Mouse (Mus musculus) left cerebral cortex, postnatal 14 days (tissue): ENCODE measurements around the gene Adk. TPM values are rescaled to one million over a fixed set of nuclear protein-coding genes. Genes with fewer than 3 reads are reported as not detected.
"Not testable (repeated sequence)": the region's sequence is repeated elsewhere in the genome, so short reads cannot be mapped to it uniquely, and the experiment has no call there.

ENCODE experiments used
- DNase-seq, 2 experiments: peaks; one replicate each; pipeline ENCODE4 v3.0.0; 2021 to 2022; ENCODE audit warnings: low spot score in 2 of 2, mixed read lengths in 1 of 2
- intact Hi-C: fragments of 180-260 bp; cut with DNase I; formaldehyde crosslinking; loops from one replicate; pipeline ENCODE4 v1.15.1; 2025
- total RNA-seq, 2 experiments: library from RNA; stranded (reverse); gene quantifications; 2 replicates each; pipeline ENCODE4 v1.2.3; 2021

Gene Adk
- total RNA-seq, 2 experiments from 2014 or later, result 69.5 to 77.7 TPM

DNA sequence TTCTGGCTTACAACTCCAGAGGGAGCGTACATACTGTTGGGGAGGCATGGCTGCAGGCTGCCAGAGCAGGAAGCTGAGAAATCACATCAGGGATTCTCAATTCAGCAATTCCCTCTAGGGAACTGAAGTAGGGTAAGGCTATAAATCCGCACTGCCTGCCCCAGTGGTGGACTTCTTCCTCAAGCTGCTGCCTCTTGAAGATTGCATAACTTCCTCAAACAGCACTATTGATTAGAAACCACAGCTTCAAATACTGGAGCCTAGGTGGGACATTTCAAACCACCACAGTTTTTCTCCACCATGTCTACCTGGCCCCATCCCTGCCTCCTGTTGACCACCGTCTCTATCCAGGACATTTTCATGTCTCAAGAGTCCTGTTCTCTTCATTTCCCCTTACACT, 38.0 kb downstream of the Adk start:
- no peak for DNase-seq
- intact Hi-C loops, result no loop called here

DNA sequence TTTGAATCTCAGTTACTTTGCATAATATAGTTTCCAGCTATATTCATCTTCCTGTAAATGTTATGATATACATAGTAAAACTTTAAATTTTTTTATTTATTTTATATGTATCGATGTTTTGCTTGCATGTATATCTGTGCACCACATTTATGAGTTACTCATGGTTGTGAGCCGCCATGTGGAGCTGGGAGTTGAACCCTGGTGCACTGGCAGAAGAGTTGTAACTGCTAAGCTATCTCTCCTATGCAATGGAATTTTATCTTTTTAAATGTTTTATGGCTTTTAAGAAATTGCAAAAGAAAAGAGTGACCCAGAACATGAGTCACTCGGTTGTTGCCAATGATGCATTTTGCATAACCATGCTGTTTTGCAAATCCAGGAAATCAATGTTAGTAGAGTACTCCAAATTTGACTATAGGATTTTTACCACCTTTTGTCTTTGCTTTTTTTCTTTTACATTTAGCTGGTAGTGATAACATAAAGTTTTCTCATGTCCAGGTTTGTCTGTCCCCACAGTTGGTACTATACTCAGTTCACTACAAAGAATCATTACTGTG, 38.6 kb downstream of the Adk start:
- DNase-seq, result no peak
- intact Hi-C loops, result no loop called here

DNA sequence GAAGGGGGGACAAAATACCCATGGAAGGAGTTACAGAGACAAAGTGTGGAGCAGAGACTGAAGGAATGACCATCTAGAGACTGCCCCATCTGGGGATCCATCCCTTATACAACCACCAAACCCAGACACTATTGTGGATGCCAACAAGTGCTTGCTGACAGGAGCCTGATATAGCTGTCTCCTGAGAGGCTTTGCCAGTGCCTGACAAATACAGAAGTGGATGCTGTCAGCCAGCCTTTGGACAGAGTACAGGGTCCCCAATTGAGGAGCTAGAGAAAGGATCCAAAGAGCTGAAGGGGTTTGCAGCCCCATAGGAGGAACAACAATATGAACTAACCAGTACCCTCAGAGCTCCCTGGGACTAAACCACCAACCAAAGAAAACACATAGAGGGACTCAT, 41.8 kb downstream of the Adk start:
- intact Hi-C loops, DNase-seq: not testable (repeated sequence)

DNA sequence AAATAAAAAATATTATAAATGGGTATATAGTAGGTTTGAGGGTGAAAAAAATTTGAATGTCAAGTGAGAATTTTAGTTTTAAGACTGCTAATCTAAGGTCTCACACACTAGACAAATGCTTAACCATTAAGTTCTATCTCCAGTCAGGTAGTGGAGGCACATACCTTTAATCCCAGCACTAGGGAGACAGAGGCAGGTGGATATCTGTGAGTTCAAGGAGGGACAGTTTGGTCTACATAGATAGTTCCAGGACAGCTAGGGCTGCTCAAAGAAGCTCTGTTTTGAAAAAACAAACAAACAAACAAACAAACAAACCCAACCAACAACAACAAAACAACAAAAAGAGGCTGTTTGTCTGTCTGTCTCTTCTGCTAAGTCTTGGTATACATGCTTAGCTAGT, 43.9 kb downstream of the Adk start:
- DNase-seq, result no peak
- intact Hi-C loops, result no loop called here

DNA sequence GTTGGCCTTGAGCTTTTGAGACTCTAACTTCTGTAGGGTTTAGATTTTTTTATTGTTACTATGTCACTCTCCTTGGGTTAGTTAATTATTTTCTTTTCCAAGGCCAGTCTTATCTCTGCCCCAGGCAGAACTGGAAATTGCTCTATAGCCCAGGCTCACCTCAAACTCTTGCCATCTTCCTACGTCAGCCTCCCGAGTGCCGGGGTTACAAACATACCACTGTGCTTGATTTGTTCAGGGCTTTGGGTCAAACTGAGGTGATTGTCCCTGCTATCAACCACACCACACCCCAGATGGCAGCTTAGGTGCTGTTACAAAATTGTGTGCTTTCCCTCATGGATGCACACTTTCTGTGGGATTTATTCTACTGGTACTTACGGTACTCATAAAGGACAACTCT, 44.3 kb downstream of the Adk start:
- intact Hi-C loops, result no loop called here
- DNase-seq, result no peak

DNA sequence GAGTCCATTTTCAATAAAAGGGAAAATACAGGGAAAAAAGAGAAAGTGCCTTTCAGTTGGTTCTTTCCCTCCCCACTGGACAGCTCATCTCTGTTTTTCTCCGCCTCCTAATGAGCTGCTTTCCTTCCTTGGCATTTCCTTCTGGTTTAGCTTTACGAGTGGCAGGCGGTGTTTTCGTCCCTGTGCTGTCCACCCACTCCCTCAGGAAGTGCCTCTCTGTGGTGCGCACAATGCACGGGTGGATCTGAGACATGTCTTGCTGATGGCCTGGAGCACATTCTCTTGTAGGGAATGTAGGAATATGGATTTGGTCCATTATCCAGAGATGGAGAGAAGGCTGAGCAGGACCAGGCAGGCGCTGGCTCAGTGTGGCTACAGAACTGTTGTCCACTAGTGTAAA, 47.0 kb downstream of the Adk start:
- peak; percentile 35 to 45 for DNase-seq
- intact Hi-C loops, result no loop called here

DNA sequence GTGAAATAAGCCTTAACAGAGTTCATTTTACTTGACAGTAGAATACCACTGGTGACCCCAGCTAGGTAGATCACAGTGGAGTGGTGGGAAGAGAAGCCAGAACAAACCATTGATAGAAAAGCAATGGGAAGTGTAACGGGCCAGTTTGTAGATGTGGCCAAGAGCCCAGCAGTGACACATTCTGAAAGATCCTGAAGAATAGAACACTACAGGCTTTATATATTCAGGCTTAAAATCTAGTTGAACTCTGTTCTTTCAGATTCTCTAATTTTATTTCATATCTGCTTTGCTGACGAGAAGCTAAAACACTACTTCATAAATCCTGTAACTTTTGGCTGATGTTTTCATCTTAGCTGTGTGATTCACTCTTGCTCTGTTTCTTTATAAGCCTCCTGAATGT, 48.5 kb downstream of the Adk start:
- no peak for DNase-seq
- intact Hi-C loops, result no loop called here

DNA sequence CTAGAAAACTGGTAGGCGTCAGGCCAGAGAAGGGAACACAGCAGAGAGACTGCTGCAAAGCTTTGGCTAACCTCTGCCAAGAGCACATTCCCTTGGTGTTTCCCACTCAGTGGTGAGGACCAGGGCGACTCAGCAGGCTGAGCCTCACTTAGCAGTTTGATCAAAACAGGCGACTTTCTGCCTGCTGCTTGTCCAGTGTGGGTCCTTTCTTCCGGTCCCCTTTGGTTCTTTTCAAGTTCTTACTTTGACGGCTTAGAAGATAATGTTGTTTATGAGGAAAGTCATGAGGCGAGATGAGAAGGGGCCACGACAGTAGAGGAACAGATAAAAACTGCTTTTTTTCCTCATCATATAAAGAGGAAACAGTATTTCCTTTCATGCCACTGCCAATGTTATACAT, 49.2 kb downstream of the Adk start:
- intact Hi-C loops, result no loop called here
- DNase-seq, result no peak

DNA sequence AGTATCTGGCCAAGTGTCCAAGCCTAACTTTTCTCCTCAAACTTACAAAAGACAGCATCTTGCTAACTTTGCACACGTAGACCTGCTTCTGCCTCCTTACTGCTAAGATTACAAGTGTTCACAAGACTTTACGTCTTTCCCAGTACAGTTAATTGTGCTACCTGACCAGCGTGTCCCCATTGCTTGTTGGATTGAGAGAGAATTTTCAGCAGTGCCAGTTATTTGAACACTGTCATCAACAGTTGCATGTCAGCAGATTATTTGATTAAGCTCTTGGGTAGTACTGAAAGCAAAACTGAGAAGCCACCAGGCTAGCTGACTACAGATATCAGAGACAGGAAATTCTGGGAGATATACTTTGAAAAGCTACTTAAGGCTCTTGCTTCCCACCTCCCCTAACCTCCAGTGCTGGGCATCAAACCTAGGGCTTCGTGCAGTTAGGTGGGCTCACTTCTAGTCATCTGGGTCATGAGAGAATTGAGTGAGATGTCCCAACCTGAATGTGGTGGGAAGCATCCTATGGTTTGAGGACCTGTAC, 50.4 kb downstream of the Adk start:
- DNase-seq, result no peak
- intact Hi-C loops, result no loop called here

DNA sequence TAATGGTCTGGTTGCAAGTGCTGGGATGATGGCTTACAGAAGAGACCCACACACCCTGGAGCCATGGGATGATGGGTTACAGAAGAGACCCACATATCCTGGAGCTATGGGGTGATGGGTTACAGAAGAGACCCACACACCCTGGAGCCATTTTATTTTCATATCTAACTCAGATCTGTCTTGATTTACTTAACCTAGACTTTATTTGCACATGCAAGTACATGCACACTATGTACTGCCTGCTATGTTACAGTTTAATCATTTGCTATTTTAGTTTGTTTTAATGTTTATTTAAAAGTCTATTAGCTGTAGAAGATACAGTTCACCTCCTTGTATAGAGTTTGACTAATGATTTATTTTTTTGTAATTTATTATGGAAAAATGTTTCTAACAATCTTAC, 52.7 kb downstream of the Adk start:
- no peak for DNase-seq
- intact Hi-C loops, result no loop called here

DNA sequence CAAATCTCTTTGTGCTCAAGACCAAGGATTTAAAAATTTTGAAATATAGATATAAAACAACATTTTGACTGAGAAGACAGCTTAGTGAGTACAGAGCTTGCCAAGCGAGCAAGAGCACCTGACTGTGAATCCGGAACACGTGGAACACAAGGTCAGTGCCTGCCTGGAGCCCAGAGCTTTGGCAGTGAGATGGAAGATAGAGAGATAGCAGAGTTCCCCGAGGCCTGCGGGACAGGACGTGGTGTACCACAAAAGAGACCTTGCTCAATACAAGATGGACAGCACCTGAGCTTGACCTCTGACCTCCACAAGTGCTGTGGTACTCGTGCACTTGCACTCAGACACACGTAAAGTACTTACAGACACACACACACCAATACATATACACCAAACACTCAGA, 54.2 kb downstream of the Adk start:
- intact Hi-C loops, result no loop called here

DNA sequence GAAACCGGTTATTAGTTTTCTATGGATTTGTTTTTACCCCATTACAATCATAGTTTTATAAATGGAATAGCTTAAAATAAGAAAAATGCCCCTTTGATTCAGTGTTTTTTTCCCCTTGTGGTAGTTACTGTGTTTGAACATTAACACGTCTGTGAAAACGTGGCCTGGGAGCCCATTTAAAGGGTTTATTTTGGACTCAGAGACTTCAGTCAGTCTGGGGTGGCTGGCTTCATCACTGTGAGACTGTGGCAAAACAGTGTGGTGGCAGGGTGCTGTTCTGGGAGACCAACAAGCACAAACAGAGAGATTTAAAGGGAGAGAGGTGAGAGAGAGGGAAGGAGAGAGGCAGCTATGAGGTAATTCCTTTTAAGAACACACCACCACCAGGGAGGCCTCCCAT, 55.2 kb downstream of the Adk start:
- intact Hi-C loops, result no loop called here

More for the DNA sequence above, 54.2 kb downstream of the Adk start:
- no peak for DNase-seq

DNA sequence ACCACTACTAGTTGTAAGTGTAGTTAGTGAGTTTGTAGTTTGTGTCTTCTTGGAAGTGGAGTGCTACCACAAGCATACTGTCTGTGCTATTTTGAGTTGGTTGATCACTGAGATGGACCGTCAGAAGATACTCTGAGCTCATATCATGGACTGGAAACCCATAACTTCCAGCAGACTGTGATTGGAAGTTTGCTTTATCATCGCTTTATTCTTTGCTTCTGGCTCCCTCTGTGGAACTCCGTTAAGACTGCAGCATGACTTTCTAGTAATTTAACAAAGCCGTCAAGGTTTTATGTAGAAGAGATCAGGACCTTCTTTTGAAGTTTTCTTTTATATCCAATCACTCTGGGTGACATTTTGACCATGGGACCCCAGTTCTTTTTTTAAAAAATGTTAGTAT, 58.1 kb downstream of the Adk start:
- peak in 1 of 2 experiments; percentile 23 for DNase-seq
- intact Hi-C loops, result loop anchor here (5.0 kb wide), 1 partner anchor 58 kb away; the partner anchor contains the start of genes Adk and Ap3m1

More for the DNA sequence above, 55.2 kb downstream of the Adk start:
- DNase-seq, result no peak

DNA sequence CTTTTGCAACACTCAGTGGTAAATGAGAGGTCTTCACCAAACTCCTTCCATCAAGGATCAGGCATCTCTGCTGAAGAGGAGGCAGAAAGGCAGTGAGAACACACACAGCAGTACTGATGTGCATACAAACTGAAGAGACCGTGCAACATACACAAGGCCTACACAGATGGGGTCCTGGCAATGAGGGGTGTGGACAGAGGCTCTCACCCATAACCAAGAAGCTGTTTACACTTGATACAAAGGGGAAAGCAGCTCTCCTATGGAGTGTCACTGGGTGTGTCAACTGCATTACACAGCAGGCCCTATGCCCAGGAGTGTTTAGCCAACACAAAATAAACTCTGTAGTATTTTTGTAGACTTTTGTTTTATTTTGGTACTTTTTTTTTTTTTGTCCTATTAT, 59.1 kb downstream of the Adk start:
- DNase-seq, result no peak
- intact Hi-C loops, result loop anchor here (5.0 kb wide), 1 partner anchor 59 kb away; the partner anchor contains the start of genes Adk and Ap3m1

DNA sequence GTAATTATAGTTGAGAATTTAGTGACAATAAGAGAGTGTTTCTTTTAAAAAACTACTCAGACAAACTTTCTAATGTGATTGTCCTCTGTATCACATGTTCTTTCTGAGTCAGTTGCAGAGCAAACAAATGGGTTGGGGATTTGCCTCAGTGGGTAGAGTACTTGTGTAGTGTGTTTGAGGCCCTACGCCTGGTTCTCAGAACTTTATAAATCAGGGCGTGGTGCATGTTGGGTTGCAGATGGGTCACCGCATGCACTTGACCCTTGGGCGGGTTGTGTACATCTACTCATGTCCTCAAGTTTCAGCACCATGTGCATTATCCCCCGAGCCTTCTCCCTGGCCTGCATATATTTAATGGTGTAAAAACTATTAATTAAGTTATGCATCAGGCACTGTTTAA, 59.8 kb downstream of the Adk start:
- no peak for DNase-seq
- intact Hi-C loops, result loop anchor here (5.0 kb wide), 1 partner anchor 60 kb away; the partner anchor contains the start of genes Adk and Ap3m1

DNA sequence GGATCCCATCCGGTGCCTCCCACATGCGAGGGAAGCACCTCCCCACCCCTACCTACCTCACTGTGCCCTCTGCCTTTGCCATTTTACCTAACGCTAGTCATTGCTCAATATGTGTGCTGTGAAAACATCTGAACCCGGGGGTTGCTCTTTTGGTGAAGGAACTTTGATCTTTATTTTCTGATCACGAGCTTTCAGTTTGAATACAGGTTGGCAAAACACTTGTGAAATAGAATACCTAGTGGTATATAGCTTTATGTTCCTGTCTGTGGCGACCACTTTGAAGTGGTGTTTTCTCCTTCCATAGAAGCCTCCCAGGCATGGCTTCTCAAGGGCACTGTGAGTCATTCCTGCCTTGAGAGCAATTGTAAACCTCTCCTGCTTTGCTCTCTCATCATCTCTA, 60.4 kb downstream of the Adk start:
- intact Hi-C loops, result loop anchor here (5.0 kb wide), 1 partner anchor 60 kb away; the partner anchor contains the start of genes Adk and Ap3m1
- no peak for DNase-seq

DNA sequence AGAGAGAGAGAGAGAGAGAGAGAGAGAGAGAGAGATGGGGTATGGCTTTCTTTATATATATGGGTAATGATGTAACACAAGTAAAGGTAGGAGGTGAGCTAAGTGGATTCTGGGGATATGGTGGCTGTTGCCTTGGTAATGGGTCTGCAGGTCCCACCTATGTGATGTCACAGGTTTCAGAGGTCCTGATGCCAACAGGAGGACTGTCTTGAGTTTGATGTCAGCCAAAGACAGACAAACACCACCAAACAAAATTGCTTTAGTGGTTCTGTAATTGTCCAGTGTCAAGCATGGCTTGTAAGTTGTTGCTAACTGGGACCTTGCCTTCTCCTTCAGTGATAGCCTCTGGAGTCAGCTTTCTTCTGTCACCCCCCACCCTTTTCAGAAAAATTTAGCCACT, 62.0 kb downstream of the Adk start:
- DNase-seq, result no peak
- intact Hi-C loops, result loop anchor here (5.0 kb wide), 1 partner anchor 62 kb away; the partner anchor contains the start of genes Adk and Ap3m1

DNA sequence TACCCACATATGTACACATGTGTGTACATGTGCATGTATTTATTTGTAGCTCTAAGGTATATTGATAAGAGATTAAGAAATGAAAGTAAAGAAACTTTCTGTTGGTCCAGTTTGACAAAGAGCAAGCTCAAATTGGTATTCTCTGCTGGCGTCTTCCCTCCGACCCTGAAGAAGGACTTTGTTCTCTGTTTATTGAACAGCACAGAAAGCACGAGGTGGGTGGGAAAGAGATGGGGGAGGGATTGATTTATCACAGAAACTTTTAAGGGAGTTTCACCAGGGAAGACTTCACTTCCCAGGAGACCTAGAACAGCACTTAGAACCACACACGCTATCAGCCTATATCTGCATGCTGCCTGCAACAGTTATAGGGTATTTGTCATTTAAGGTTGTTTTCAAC, 62.9 kb downstream of the Adk start:
- DNase-seq, result no peak
- intact Hi-C loops, result no loop called here

DNA sequence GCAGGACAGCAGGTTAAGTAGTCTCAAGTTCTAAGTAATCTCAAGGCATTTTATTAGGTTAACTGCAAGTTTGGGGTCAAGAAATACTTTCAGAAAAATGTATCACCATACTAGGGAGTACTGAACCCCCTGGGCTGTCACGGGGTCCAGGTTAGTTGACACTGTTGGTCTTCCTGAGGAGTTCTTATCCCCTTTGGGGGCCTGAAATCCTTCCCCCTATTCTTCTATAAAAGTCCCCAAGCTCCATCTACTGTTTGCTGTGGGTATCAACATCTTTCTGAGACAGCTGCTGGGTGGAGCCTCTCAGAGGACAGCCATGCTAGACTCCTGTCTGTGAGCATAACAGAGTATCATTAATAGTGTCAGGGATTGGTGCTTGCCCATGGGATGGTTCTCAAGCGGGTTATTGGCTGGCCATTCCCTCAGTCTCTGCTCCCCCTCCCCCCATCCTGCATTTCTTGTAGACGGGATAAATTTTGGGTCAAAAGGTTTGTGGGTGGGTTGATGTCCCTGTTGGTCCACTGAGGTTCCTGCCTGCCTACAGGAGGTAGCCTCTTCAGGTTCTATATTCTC, 63.6 kb downstream of the Adk start:
- intact Hi-C loops, result no loop called here
- DNase-seq, result peak; percentile 31 to 57

DNA sequence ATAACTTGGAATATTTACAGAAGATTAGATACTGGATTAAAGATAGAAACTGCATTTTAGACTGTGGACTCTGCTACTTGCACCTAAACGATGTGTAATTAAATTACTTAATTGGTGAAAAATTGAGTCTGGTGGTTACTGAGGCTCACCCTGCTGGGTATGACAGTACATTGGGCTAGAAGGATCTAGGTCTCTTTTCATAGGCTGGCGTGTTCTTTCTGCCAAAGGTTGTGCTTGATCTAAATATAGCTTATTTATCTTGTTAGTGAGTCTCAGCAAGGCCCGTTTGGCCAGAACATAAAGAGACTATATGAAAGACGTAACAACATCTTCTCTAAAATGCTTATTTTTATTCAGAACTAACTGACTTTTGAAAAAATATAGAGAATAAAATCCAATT, 65.7 kb downstream of the Adk start:
- intact Hi-C loops, result no loop called here
- no peak for DNase-seq

DNA sequence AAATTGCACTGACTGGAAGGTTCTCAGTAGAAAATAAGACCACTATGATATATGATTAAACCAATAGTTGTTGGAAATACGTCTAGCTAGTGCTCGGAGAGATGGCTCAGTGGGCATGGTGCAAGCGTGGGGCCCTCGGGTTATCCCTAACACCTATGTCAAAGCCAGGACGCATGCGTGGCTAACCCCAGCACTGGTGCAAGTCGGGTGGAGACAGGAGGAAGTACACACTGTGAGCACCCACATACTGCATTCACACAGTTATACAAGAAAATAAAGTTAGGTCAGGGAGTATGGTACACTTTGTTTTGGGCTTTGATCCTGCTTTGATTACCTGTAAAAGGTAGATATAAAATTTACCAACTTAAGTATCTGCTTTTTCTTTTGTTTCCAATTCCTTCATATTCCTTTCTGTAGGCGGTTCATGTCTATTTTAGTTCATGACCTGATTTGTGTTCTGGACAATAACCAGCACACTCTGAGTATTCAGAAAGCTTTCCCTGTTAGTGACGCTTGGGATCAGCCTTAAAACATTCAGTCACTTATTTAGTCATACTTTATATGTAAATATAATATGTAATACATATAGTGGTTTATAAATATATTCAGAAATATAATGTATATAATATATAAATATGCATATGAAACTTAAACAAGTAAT, 67.4 kb downstream of the Adk start:
- intact Hi-C loops, result loop anchor here (5.0 kb wide), 1 partner anchor 623 kb away; no protein-coding TSS in a partner anchor
- DNase-seq, result no peak
